Mouse (Mus musculus) liver, adult 2 months (tissue): ENCODE measurements around the gene Ipo9.

ENCODE experiments used
- CTCF ChIP-seq: fragments of 200-500 bp; IDR thresholded peaks from 2 replicates; pipeline ENCODE4 v1.5.1; 2011; ENCODE audit warnings: low read depth, low read length, control low read depth
- POLR2A ChIP-seq: fragments of 200-500 bp; IDR thresholded peaks from 2 replicates; pipeline ENCODE4 v1.6.1; 2011; ENCODE audit warnings: low read length, control low read depth; ENCODE audit not compliant: insufficient read depth; ENCODE audit errors: extremely low read depth

DNA sequence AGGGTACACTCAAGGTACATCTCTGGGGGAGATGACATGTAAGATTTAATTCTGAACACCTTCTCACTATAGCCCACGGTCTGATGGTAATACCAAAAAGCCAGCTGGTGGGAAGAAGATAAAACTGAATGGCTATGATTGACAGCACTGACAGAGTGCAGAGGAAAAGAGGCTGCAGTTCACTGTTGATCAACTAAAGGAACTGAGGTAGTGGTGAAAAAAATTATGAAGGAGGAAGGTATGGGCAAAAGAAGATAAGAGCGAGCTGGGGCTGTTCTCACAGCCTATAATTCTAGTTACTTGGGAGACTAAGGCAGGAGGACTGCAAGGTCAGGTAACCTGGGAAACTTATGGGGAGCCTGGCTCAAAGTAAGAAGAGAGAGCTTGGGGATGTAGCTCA lies 21.1 kb upstream of the Ipo9 start:
- TF ChIP-seq CTCF (no peak), POLR2A (no peak)
